Mouse (Mus musculus) heart, embryonic 15.5 days (tissue): ENCODE results near the gene Vasp. TPM values are rescaled to one million over a fixed set of nuclear protein-coding genes. Genes with fewer than 3 reads are reported as not detected.
A peak's percentile ranks its signal among the peaks of the same experiment; 100 is the strongest.

Experiments used
- ATAC-seq: fragments of 200-750 bp; cut with Nextera tagmentation; replicated peaks from 2 replicates; pipeline ENCODE4 v1.8.0; 2017; ENCODE audit warnings: low read depth, moderate TSS enrichment; ENCODE audit not compliant: insufficient number of reproducible peaks, insufficient read depth, low FRiP score
- H3K27ac ChIP-seq: fragments of 300-500 bp; sonication (generic); 2 replicates; pipeline ENCODE4 v1.5.1; 2015; ENCODE audit warnings: mild to moderate bottlenecking, inconsistent platforms
- H3K27me3 ChIP-seq: fragments of 300-500 bp; sonication (generic); 2 replicates; pipeline ENCODE4 v1.6.1; 2015; ENCODE audit warnings: inconsistent platforms
- H3K36me3 ChIP-seq: fragments of 300-500 bp; sonication (generic); 2 replicates; pipeline ENCODE4 v1.6.1; 2015; ENCODE audit warnings: mild to moderate bottlenecking, inconsistent platforms
- H3K4me1 ChIP-seq: fragments of 300-500 bp; sonication (generic); replicated peaks from 2 replicates; pipeline ENCODE4 v1.6.1; 2015; ENCODE audit warnings: inconsistent platforms
- H3K4me2 ChIP-seq: fragments of 300-500 bp; sonication (generic); 2 replicates; pipeline ENCODE4 v1.6.1; 2015; ENCODE audit warnings: inconsistent platforms, mild to moderate bottlenecking, moderate library complexity
- H3K4me3 ChIP-seq: fragments of 300-500 bp; sonication (generic); 2 replicates; pipeline ENCODE4 v1.5.1; 2015; ENCODE audit warnings: mild to moderate bottlenecking, inconsistent platforms
- H3K9ac ChIP-seq: fragments of 300-500 bp; sonication (generic); 2 replicates; pipeline ENCODE4 v1.6.1; 2015; ENCODE audit warnings: mild to moderate bottlenecking, inconsistent platforms
- H3K9me3 ChIP-seq: fragments of 300-500 bp; sonication (generic); replicated peaks from 2 replicates; pipeline ENCODE4 v1.6.1; 2016; ENCODE audit warnings: inconsistent platforms
- WGBS: fragments of 180-500 bp; shearing (Covaris S2); methylation state at CpG from one replicate; pipeline ENCODE4 v1.1.7; 2015; ENCODE audit warnings: mixed read lengths; 5-methylcytosine and 5-hydroxymethylcytosine counted together
- polyA plus RNA-seq: library from polyadenylated mRNA; unstranded; fragments of >200 nt; fragmentation: Nextera tagmentation; extraction: Ambion mirVana; gene quantifications from 2 replicates; pipeline ENCODE4 v1.2.1, GENCODE M21; 2015

The Vasp gene
- polyA plus RNA-seq, 1 experiment from 2014 or later, result 81.2 TPM

- peaks cover 15% of the 10 kb centered on the region; the same call in 1 of the 2 replicates for H3K36me3 ChIP-seq
- peak overlapping the region; percentile 69 for H3K4me2 ChIP-seq
- H3K4me1 ChIP-seq, result peaks cover 33% of the 10 kb centered on the region
- 91% methylated on average over 2 of the region's 2 CpGs for WGBS
- no peak overlapping the region for H3K27ac ChIP-seq
- no peak for ATAC-seq
- H3K4me3 ChIP-seq, result no peak overlapping the region
- H3K27me3 ChIP-seq, result no peaks in the 10 kb centered on the region
- H3K9ac ChIP-seq, result 0 out of 2 replicates have a peak overlapping the region, but pooled peaks have one; percentile 2
- H3K9me3 ChIP-seq, result no peaks in the 10 kb centered on the region
Observed at GRCm38 (mm10) chr7:19230041-19230580, 41.5 kb downstream of the Vasp start.

GRCm38 (mm10) chr7:19229404-19229803 is 42.2 kb downstream of the Vasp start:
- WGBS, result 31% methylated on average over 5 of the region's 5 CpGs
- H3K27me3 ChIP-seq, result no peaks in the 10 kb centered on the region
- H3K36me3 ChIP-seq, result peaks cover 15% of the 10 kb centered on the region; the same call in 1 of the 2 replicates
- H3K27ac ChIP-seq, result peak overlapping the region; percentile 99
- peak overlapping the region; percentile 64 for H3K4me3 ChIP-seq
- H3K9me3 ChIP-seq, result no peaks in the 10 kb centered on the region
- H3K9ac ChIP-seq, result peak overlapping the region; percentile 73
- peaks cover 27% of the 10 kb centered on the region for H3K4me1 ChIP-seq
- ATAC-seq, result no peak
- H3K4me2 ChIP-seq, result peak overlapping the region; percentile 69

- Histone ChIP-seq H3K4me2 (peak overlapping the region; percentile 69), H3K9ac (peak overlapping the region; percentile 73), H3K4me1 (peaks cover 27% of the 10 kb centered on the region), H3K27ac (peak overlapping the region; percentile 99), H3K27me3 (no peaks in the 10 kb centered on the region), H3K36me3 (peaks cover 15% of the 10 kb centered on the region; the same call in 1 of the 2 replicates), H3K4me3 (peak overlapping the region; percentile 64), H3K9me3 (no peaks in the 10 kb centered on the region)
- ATAC-seq, result no peak
- WGBS, result 0% methylated on average over 14 of the region's 14 CpGs
Observed at GRCm38 (mm10) chr7:19228793-19229148, 42.8 kb downstream of the Vasp start.

GRCm38 (mm10) chr7:19227883-19228792 is 43.5 kb downstream of the Vasp start, which contains the start of gene Opa3:
Opa3 (plus strand) TSS chr7:19228334.
- H3K27ac ChIP-seq, result peak within 1 kb of the TSS; percentile 99

GRCm38 (mm10) chr7:19226817-19227797 is 44.5 kb downstream of the Vasp start:
- Histone ChIP-seq H3K9me3 (no peaks in the 10 kb centered on the region), H3K9ac (peak overlapping the region; percentile 70), H3K36me3 (peaks cover 10% of the 10 kb centered on the region; the same call in 1 of the 2 replicates), H3K27me3 (no peaks in the 10 kb centered on the region), H3K4me3 (peak overlapping the region; percentile 64), H3K4me2 (peak overlapping the region; percentile 78), H3K4me1 (peaks cover 22% of the 10 kb centered on the region), H3K27ac (peak overlapping the region; percentile 94)
- peak; percentile 1; the same call in 1 of the 2 replicates for ATAC-seq
- 13% methylated on average over 20 of the region's 20 CpGs for WGBS

More at GRCm38 (mm10) chr7:19227883-19228792, 43.5 kb downstream of the Vasp start, which contains the start of gene Opa3:
- Histone ChIP-seq H3K36me3 (peaks cover 10% of the 10 kb centered on the region; the same call in 1 of the 2 replicates), H3K27me3 (no peaks in the 10 kb centered on the region), H3K4me3 (peak within 1 kb of the TSS; percentile 64), H3K4me2 (peak within 1 kb of the TSS; percentile 78), H3K9ac (peak within 1 kb of the TSS; percentile 74), H3K9me3 (no peaks in the 10 kb centered on the region), H3K4me1 (peaks cover 27% of the 10 kb centered on the region)
- WGBS, result under 1% methylated on average over 89 of the region's 91 CpGs
- ATAC-seq, result peak; percentile 93

GRCm38 (mm10) chr7:19224933-19225332 is 46.7 kb downstream of the Vasp start:
- Histone ChIP-seq H3K9ac (no peak overlapping the region), H3K4me1 (peaks cover 17% of the 10 kb centered on the region), H3K27ac (no peak overlapping the region), H3K9me3 (no peaks in the 10 kb centered on the region), H3K4me2 (no peak overlapping the region), H3K4me3 (no peak overlapping the region), H3K27me3 (no peaks in the 10 kb centered on the region), H3K36me3 (0 out of 2 replicates have a peak, but pooled peaks cover 5% of the 10 kb centered on the region)
- WGBS, result 66% methylated on average over 4 of the region's 4 CpGs
- ATAC-seq, result no peak

- no peaks in the 10 kb centered on the region for H3K27me3 ChIP-seq
- H3K9me3 ChIP-seq, result no peaks in the 10 kb centered on the region
- H3K9ac ChIP-seq, result no peak overlapping the region
- H3K4me2 ChIP-seq, result no peak overlapping the region
- no peak overlapping the region for H3K4me3 ChIP-seq
- 0 out of 2 replicates have a peak, but pooled peaks cover 5% of the 10 kb centered on the region for H3K36me3 ChIP-seq
- no peak for ATAC-seq
- no peak overlapping the region for H3K27ac ChIP-seq
- 80% methylated on average over 14 of the region's 14 CpGs for WGBS
- peaks cover 9% of the 10 kb centered on the region for H3K4me1 ChIP-seq
Observed at GRCm38 (mm10) chr7:19222875-19223274, 48.7 kb downstream of the Vasp start.

- peaks cover 7% of the 10 kb centered on the region for H3K4me1 ChIP-seq
- H3K4me3 ChIP-seq, result no peak overlapping the region
- no peak overlapping the region for H3K27ac ChIP-seq
- H3K9ac ChIP-seq, result no peak overlapping the region
- ATAC-seq, result no peak
- H3K27me3 ChIP-seq, result no peaks in the 10 kb centered on the region
- no peaks in the 10 kb centered on the region for H3K9me3 ChIP-seq
- 0 out of 2 replicates have a peak, but pooled peaks cover 5% of the 10 kb centered on the region for H3K36me3 ChIP-seq
- no peak overlapping the region for H3K4me2 ChIP-seq
- 88% methylated on average over 16 of the region's 16 CpGs for WGBS
Observed at GRCm38 (mm10) chr7:19222189-19222588, 49.4 kb downstream of the Vasp start.

- Histone ChIP-seq H3K4me1 (no peaks in the 10 kb centered on the region; the same call in 1 of the 2 replicates), H3K27ac (no peak overlapping the region), H3K4me2 (no peak overlapping the region), H3K36me3 (no peaks in the 10 kb centered on the region), H3K27me3 (no peaks in the 10 kb centered on the region; the same call in 1 of the 2 replicates), H3K9ac (no peak overlapping the region), H3K9me3 (no peaks in the 10 kb centered on the region), H3K4me3 (no peak overlapping the region)
- ATAC-seq, result no peak
- WGBS, result 62% methylated on average over 3 of the region's 3 CpGs
Observed at GRCm38 (mm10) chr7:19220061-19220460, 51.6 kb downstream of the Vasp start.

- H3K4me2 ChIP-seq, result no peak overlapping the region
- no peak overlapping the region for H3K27ac ChIP-seq
- H3K27me3 ChIP-seq, result peaks cover 4% of the 10 kb centered on the region; the same call in 1 of the 2 replicates
- no peaks in the 10 kb centered on the region for H3K9me3 ChIP-seq
- H3K9ac ChIP-seq, result no peak overlapping the region
- H3K4me3 ChIP-seq, result no peak overlapping the region
- WGBS, result 4% methylated on average over 3 of the region's 3 CpGs
- peaks cover 9% of the 10 kb centered on the region for H3K4me1 ChIP-seq
- peak; percentile 32; the same call in 1 of the 2 replicates for ATAC-seq
- no peaks in the 10 kb centered on the region for H3K36me3 ChIP-seq
Observed at GRCm38 (mm10) chr7:19217944-19218343, 53.7 kb downstream of the Vasp start.
